Mouse (Mus musculus): ENCODE results near the gene Hivep3.

DNA sequence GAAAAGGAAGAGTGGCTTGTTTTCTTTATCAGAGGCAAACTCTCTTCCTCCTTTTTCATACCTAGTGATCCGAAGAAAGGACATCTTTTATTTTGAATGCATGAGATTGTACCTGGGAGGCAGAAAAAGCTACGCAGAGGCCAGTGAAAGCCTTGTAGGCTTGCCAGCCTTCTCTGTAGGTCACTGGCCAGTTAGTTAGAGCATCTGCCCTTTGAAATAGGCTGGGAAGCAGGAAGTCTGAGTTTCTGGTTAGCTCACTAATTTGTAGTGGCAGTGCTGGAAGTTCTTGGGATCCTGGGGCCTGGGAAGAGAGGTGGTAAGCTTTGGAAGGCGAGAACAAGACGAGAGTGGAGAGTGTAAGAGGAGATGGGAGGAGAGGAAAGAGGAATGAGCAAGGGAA is 95.4 kb downstream of the Hivep3 start:
- no peak for TF ChIP-seq CTCF (IDR thresholded peaks at IDR 0.05; ENCODE audit: control insufficient read depth, insufficient read depth, insufficient read length)
- TF ChIP-seq FOSL1 (IDR thresholded peaks at IDR 0.05; ENCODE audit: insufficient read depth, low read length, poor library complexity, severe bottlenecking), result no peak
- no peak for TF ChIP-seq USF1 (IDR thresholded peaks at IDR 0.05; ENCODE audit: low read depth)
- no peak for TF ChIP-seq MAX (IDR thresholded peaks at IDR 0.05)
